In genomic region chr6:120486051-120486510, GRCm38 (mm10) we compare ENCODE assay signal across 11 mouse cellular contexts. TPM values are rescaled to one million over a fixed set of nuclear protein-coding genes. Genes with fewer than 3 reads are reported as not detected.
DNase-seq lines count a peak whose midpoint lies in the region; ATAC-seq and TF ChIP-seq lines count a peak whose summit lies in the region.
"Had no signal": no experiment of that assay in that cellular context is flagged by ENCODE, and none has a peak within 500 bp of the region (broad histone marks: within the 10 kb centered on the region; RNA-seq: fewer than 3 reads in every experiment).

No protein-coding gene starts in this region.

- no peaks in the 10 kb centered on the region for H3K79me2 ChIP-seq in heart, adult 2 months (replicated peaks; ENCODE audit: control insufficient read depth, insufficient read depth, low read length)

- no peak for TF ChIP-seq CTCF in heart, adult 2 months (IDR thresholded peaks at IDR 0.05)

- peaks cover 4% of the 10 kb centered on the region for H3K27me3 ChIP-seq in heart, embryonic 11.5 days (ENCODE audit: control insufficient read depth, insufficient read depth, low read length)
- no peaks in the 10 kb centered on the region for H3K27me3 ChIP-seq in heart, adult 2 months (ENCODE audit: control insufficient read depth, insufficient read depth, low read length)

- peak; percentile 53 for ATAC-seq in megakaryocyte-erythroid progenitor cell, adult 5-6 weeks (replicated peaks; ENCODE audit: low FRiP score, low TSS enrichment, poor library complexity, severe bottlenecking)
- ATAC-seq in heart, embryonic 11.5 days (replicated peaks; ENCODE audit: insufficient number of reproducible peaks, low FRiP score, low TSS enrichment): no peak

- DNase-seq in cerebellum, postnatal 25 days: peak; percentile 34 to 37
- DNase-seq in cerebellum, postnatal 4 days (ENCODE audit: low spot score in 2 of 2): no peak
- peak; percentile 34 for DNase-seq in 3T3-L1 (ENCODE audit: low read depth, low spot score)
- peak; percentile 58 for DNase-seq in brain, adult 2 months (ENCODE audit: low read depth, low spot score)
- DNase-seq in heart, adult 2 months: no peak
- DNase-seq in urinary bladder, adult 18-20 months (ENCODE audit: low spot score in 2 of 2): no peak
- DNase-seq: B cell, adult 2 months; right cerebral cortex, postnatal 14 days had no signal

- peaks cover 5% of the 10 kb centered on the region for H3K4me1 ChIP-seq in heart, embryonic 11.5 days (ENCODE audit: control insufficient read depth, insufficient read depth, low read length)
- H3K4me1 ChIP-seq in heart, adult 2 months (ENCODE audit: control insufficient read depth, insufficient read depth, low read length): no peaks in the 10 kb centered on the region

- no peak for TF ChIP-seq POLR2A in heart, adult 2 months (IDR thresholded peaks at IDR 0.05; ENCODE audit: insufficient read depth, low read depth, low read length)

- no peak overlapping the region for H3K9ac ChIP-seq in heart, embryonic 11.5 days (ENCODE audit: low read depth, low read length)
- no peak overlapping the region for H3K9ac ChIP-seq in heart, adult 2 months (ENCODE audit: low read depth, low read length)

- no peak overlapping the region for H3K4me2 ChIP-seq in heart, embryonic 11.5 days

- no peak for TF ChIP-seq EP300 in heart, adult 2 months (IDR thresholded peaks at IDR 0.05; ENCODE audit: insufficient read depth, low read depth, low read length)

- no peaks in the 10 kb centered on the region for H3K36me3 ChIP-seq in heart, embryonic 11.5 days (ENCODE audit: control insufficient read depth, insufficient read depth, low read length)
- H3K36me3 ChIP-seq in heart, adult 2 months (ENCODE audit: control insufficient read depth, insufficient read depth, low read length): no peaks in the 10 kb centered on the region

- WGBS in heart, embryonic 11.5 days (ENCODE audit: insufficient replicate concordance): 57% methylated on average over 8 of the region's 8 CpGs
- 54% methylated on average over 8 of the region's 8 CpGs for WGBS in heart, adult 2 months

- no peak overlapping the region for H3K27ac ChIP-seq in heart, embryonic 11.5 days (ENCODE audit: low read depth, low read length)
- no peak overlapping the region for H3K27ac ChIP-seq in heart, adult 2 months
- H3K27ac ChIP-seq: hindbrain, embryonic 10.5 days had no signal

- intact Hi-C loops in heart, adult 2 months (cut with DNase I): loop anchor here (5.0 kb wide), 1 partner anchor 1119 kb away; no protein-coding TSS in a partner anchor

- no peak overlapping the region for H3K4me3 ChIP-seq in heart, embryonic 11.5 days (ENCODE audit: low read depth, low read length)
- no peak overlapping the region for H3K4me3 ChIP-seq in heart, adult 2 months
- H3K4me3 ChIP-seq: hindbrain, embryonic 10.5 days had no signal

- no peaks in the 10 kb centered on the region for H3K9me3 ChIP-seq in heart, embryonic 11.5 days (replicated peaks; ENCODE audit: control insufficient read depth, low read length)
- H3K9me3 ChIP-seq: hindbrain, embryonic 10.5 days had no signal

RNA-seq across cellular contexts. Expression of gene Tmem121b, which starts 7.5 kb away (rescaled TPM):
- total RNA-seq in megakaryocyte-erythroid progenitor cell, adult 5-6 weeks (2014; fragmentation: Nextera tagmentation): not detected in 2 replicates
- total RNA-seq in megakaryocyte-erythroid progenitor cell, adult 5-6 weeks (2017): not detected in 2 replicates
- 0.04 and 0.09 TPM in 2 replicates for polyA plus RNA-seq in heart, embryonic 11.5 days (2014; fragmentation: Nextera tagmentation; extraction: Ambion mirVana)
- total RNA-seq in heart, adult 2 months (2021): not detected
- polyA plus RNA-seq in heart, adult 2 months (2012; rRNA removed): not detected in 2 replicates

RNA-seq across cellular contexts. Expression of gene Il17ra, which starts 23.0 kb away (rescaled TPM):
- total RNA-seq in megakaryocyte-erythroid progenitor cell, adult 5-6 weeks (2014; fragmentation: Nextera tagmentation): 34.5 and 40.8 TPM in 2 replicates
- 30.4 and 45.9 TPM in 2 replicates for total RNA-seq in megakaryocyte-erythroid progenitor cell, adult 5-6 weeks (2017)
- polyA plus RNA-seq in heart, embryonic 11.5 days (2014; fragmentation: Nextera tagmentation; extraction: Ambion mirVana): 1.9 and 4.2 TPM in 2 replicates
- 1 to 10 TPM; 2.1 to 2.4 TPM for total RNA-seq in heart, adult 2 months (2021)
- polyA plus RNA-seq in heart, adult 2 months (2012; rRNA removed): 5.4 and 5.9 TPM in 2 replicates

RNA-seq across cellular contexts. Expression of gene Hdhd5, which starts 45.0 kb away (rescaled TPM):
- total RNA-seq in megakaryocyte-erythroid progenitor cell, adult 5-6 weeks (2014; fragmentation: Nextera tagmentation): 18.5 and 24.8 TPM in 2 replicates
- total RNA-seq in megakaryocyte-erythroid progenitor cell, adult 5-6 weeks (2017): 10.1 and 18.1 TPM in 2 replicates
- 13.2 and 17.5 TPM in 2 replicates for polyA plus RNA-seq in heart, embryonic 11.5 days (2014; fragmentation: Nextera tagmentation; extraction: Ambion mirVana)
- total RNA-seq in heart, adult 2 months (2021): 10 to 100 TPM; 17.1 to 18.4 TPM
- 29.9 and 38.7 TPM in 2 replicates for polyA plus RNA-seq in heart, adult 2 months (2012; rRNA removed)

Comparison
In these comparisons a context has a peak if more than half of its experiments do, and no peak if none do; other contexts are left out.
1. DNase-seq: peak in cerebellum, postnatal 25 days (2 of 2), 3T3-L1 (single experiment) and brain, adult 2 months (single experiment); none in cerebellum, postnatal 4 days (0 of 2), heart, adult 2 months (0 of 2) and urinary bladder, adult 18-20 months (0 of 2).
2. RNA of gene Il17ra, which starts 23.0 kb away (total RNA-seq): 30.4 to 45.9 TPM in megakaryocyte-erythroid progenitor cell, adult 5-6 weeks; 2.1 to 2.4 TPM in heart, adult 2 months; every median in the first group is over 4 times any median in the second.